Mouse (Mus musculus): ENCODE measurements at regions not wholly inside any gene's neighbourhood (a gene's known extent, or its start where the extent isn't known, plus 50 kb on each side); places are given as distances from the start of the nearest gene placed in this dataset.
"Not testable (repeated sequence)": the region's sequence is repeated elsewhere in the genome, so short reads cannot be mapped to it uniquely, and the experiment has no call there.

- H3K9me3 ChIP-seq (replicated peaks), result no peaks in the 10 kb centered on the region
- no peak overlapping the region for H3K27ac ChIP-seq
- no peak overlapping the region for H3K4me2 ChIP-seq
- no peaks in the 10 kb centered on the region for H3K27me3 ChIP-seq
- 88% methylated on average over 7 of the region's 7 CpGs for WGBS
- H3K9ac ChIP-seq, result no peak overlapping the region
- H3K36me3 ChIP-seq (ENCODE audit: poor library complexity, severe bottlenecking), result no peaks in the 10 kb centered on the region
- H3K4me1 ChIP-seq, result no peaks in the 10 kb centered on the region
- H3K4me3 ChIP-seq, result no peak overlapping the region
- ATAC-seq, result no peak
Observed at GRCm38 (mm10) chr7:73688451-73688850, 51.7 kb upstream of the Fam174b start.

GRCm38 (mm10) chr7:73686245-73686644 lies 53.9 kb upstream of the Fam174b start:
- H3K4me1 ChIP-seq; ATAC-seq; H3K9me3 ChIP-seq (replicated peaks); H3K4me3 ChIP-seq; H3K9ac ChIP-seq; H3K4me2 ChIP-seq; H3K36me3 ChIP-seq (ENCODE audit: poor library complexity, severe bottlenecking); H3K27me3 ChIP-seq; H3K27ac ChIP-seq: not testable (repeated sequence)
- WGBS, result 92% methylated on average over 17 of the region's 17 CpGs

- no peaks in the 10 kb centered on the region for H3K36me3 ChIP-seq (ENCODE audit: poor library complexity, severe bottlenecking)
- 30% methylated on average over 5 of the region's 5 CpGs for WGBS
- 0 out of 2 replicates have a peak, but pooled peaks cover 5% of the 10 kb centered on the region for H3K4me1 ChIP-seq
- no peaks in the 10 kb centered on the region for H3K27me3 ChIP-seq
- no peak overlapping the region for H3K4me2 ChIP-seq
- H3K27ac ChIP-seq, result no peak overlapping the region
- no peak overlapping the region for H3K9ac ChIP-seq
- no peak for ATAC-seq
- no peak overlapping the region for H3K4me3 ChIP-seq
- H3K9me3 ChIP-seq (replicated peaks), result no peaks in the 10 kb centered on the region
Observed at GRCm38 (mm10) chr7:73682756-73683155, 57.3 kb upstream of the Fam174b start.

GRCm38 (mm10) chr7:73670598-73670997 lies 69.5 kb upstream of the Fam174b start:
- 68% methylated on average over 4 of the region's 4 CpGs for WGBS
- no peaks in the 10 kb centered on the region for H3K27me3 ChIP-seq
- no peak overlapping the region for H3K4me3 ChIP-seq
- no peak overlapping the region for H3K4me2 ChIP-seq
- no peak overlapping the region for H3K9ac ChIP-seq
- no peak for ATAC-seq
- no peak overlapping the region for H3K27ac ChIP-seq
- no peaks in the 10 kb centered on the region for H3K36me3 ChIP-seq (ENCODE audit: poor library complexity, severe bottlenecking)
- H3K9me3 ChIP-seq (replicated peaks), result no peaks in the 10 kb centered on the region
- no peaks in the 10 kb centered on the region for H3K4me1 ChIP-seq

- Histone ChIP-seq H3K9me3 (replicated peaks) (no peaks in the 10 kb centered on the region), H3K4me3 (no peak overlapping the region), H3K4me2 (no peak overlapping the region), H3K4me1 (no peaks in the 10 kb centered on the region), H3K36me3 (ENCODE audit: poor library complexity, severe bottlenecking) (no peaks in the 10 kb centered on the region), H3K27me3 (no peaks in the 10 kb centered on the region), H3K27ac (no peak overlapping the region), H3K9ac (no peak overlapping the region)
- WGBS, result 84% methylated on average over 2 of the region's 2 CpGs
- ATAC-seq, result no peak
Observed at GRCm38 (mm10) chr7:73668791-73669190, 71.3 kb upstream of the Fam174b start.

- Histone ChIP-seq H3K4me2 (no peak overlapping the region), H3K9ac (no peak overlapping the region), H3K4me1 (no peaks in the 10 kb centered on the region), H3K4me3 (no peak overlapping the region), H3K9me3 (replicated peaks) (no peaks in the 10 kb centered on the region), H3K36me3 (ENCODE audit: poor library complexity, severe bottlenecking) (no peaks in the 10 kb centered on the region), H3K27me3 (no peaks in the 10 kb centered on the region), H3K27ac (no peak overlapping the region)
- no peak for ATAC-seq
- 77% methylated on average over 14 of the region's 14 CpGs for WGBS
Observed at GRCm38 (mm10) chr7:73666921-73667675, 73.0 kb upstream of the Fam174b start.

GRCm38 (mm10) chr7:73664962-73665361 lies 75.1 kb upstream of the Fam174b start:
- Histone ChIP-seq H3K4me1 (no peaks in the 10 kb centered on the region), H3K4me2 (no peak overlapping the region), H3K9ac (no peak overlapping the region), H3K36me3 (ENCODE audit: poor library complexity, severe bottlenecking) (no peaks in the 10 kb centered on the region), H3K27me3 (no peaks in the 10 kb centered on the region), H3K9me3 (replicated peaks) (no peaks in the 10 kb centered on the region), H3K4me3 (no peak overlapping the region), H3K27ac (no peak overlapping the region)
- ATAC-seq, result no peak
- WGBS, result 57% methylated on average over 6 of the region's 6 CpGs

- Histone ChIP-seq H3K9me3 (replicated peaks) (no peaks in the 10 kb centered on the region), H3K9ac (no peak overlapping the region), H3K27me3 (no peaks in the 10 kb centered on the region), H3K4me1 (no peaks in the 10 kb centered on the region), H3K36me3 (ENCODE audit: poor library complexity, severe bottlenecking) (no peaks in the 10 kb centered on the region), H3K4me3 (no peak overlapping the region), H3K27ac (no peak overlapping the region), H3K4me2 (no peak overlapping the region)
- WGBS, result 89% methylated on average over 9 of the region's 9 CpGs
- no peak for ATAC-seq
Observed at GRCm38 (mm10) chr7:73662536-73662935, 77.6 kb upstream of the Fam174b start.

- Histone ChIP-seq H3K4me2 (no peak overlapping the region), H3K4me3 (no peak overlapping the region), H3K9me3 (replicated peaks) (no peaks in the 10 kb centered on the region), H3K4me1 (no peaks in the 10 kb centered on the region), H3K27ac (no peak overlapping the region), H3K9ac (no peak overlapping the region), H3K36me3 (ENCODE audit: poor library complexity, severe bottlenecking) (no peaks in the 10 kb centered on the region), H3K27me3 (no peaks in the 10 kb centered on the region)
- 93% methylated on average over 3 of the region's 3 CpGs for WGBS
- ATAC-seq, result no peak
Observed at GRCm38 (mm10) chr7:73661901-73662300, 78.2 kb upstream of the Fam174b start.

GRCm38 (mm10) chr7:73659551-73659950 lies 80.6 kb upstream of the Fam174b start:
- no peaks in the 10 kb centered on the region for H3K36me3 ChIP-seq (ENCODE audit: poor library complexity, severe bottlenecking)
- no peak overlapping the region for H3K4me2 ChIP-seq
- H3K9ac ChIP-seq, result no peak overlapping the region
- no peak overlapping the region for H3K27ac ChIP-seq
- WGBS, result 90% methylated on average over 5 of the region's 5 CpGs
- no peaks in the 10 kb centered on the region for H3K9me3 ChIP-seq (replicated peaks)
- H3K4me3 ChIP-seq, result no peak overlapping the region
- no peak for ATAC-seq
- H3K27me3 ChIP-seq, result peaks cover 6% of the 10 kb centered on the region; the same call in 1 of the 2 replicates
- no peaks in the 10 kb centered on the region for H3K4me1 ChIP-seq

GRCm38 (mm10) chr7:73657283-73657682 lies 82.8 kb upstream of the Fam174b start:
- Histone ChIP-seq H3K9me3 (replicated peaks) (no peaks in the 10 kb centered on the region), H3K27ac (no peak overlapping the region), H3K9ac (no peak overlapping the region), H3K4me2 (no peak overlapping the region), H3K36me3 (ENCODE audit: poor library complexity, severe bottlenecking) (no peaks in the 10 kb centered on the region), H3K4me3 (no peak overlapping the region), H3K4me1 (no peaks in the 10 kb centered on the region), H3K27me3 (peaks cover 8% of the 10 kb centered on the region; the same call in 1 of the 2 replicates)
- WGBS, result 84% methylated on average over 7 of the region's 7 CpGs
- no peak for ATAC-seq

- not testable (repeated sequence) for H3K36me3 ChIP-seq (ENCODE audit: poor library complexity, severe bottlenecking); H3K4me1 ChIP-seq; H3K9me3 ChIP-seq (replicated peaks); H3K4me2 ChIP-seq; H3K27me3 ChIP-seq; H3K4me3 ChIP-seq; H3K9ac ChIP-seq; H3K27ac ChIP-seq
- ATAC-seq, result peak; percentile 8; the same call in 1 of the 2 replicates
- 96% methylated on average over 16 of the region's 16 CpGs for WGBS
Observed at GRCm38 (mm10) chr7:73656424-73656795, 83.7 kb upstream of the Fam174b start.
